Mouse (Mus musculus): ENCODE results near the gene Rabep2.

Gene Rabep2

GRCm38 (mm10) chr7:126463004-126463403 is 34.4 kb downstream of the Rabep2 start, which contains the start of gene Atp2a1:
Gene Atp2a1 (minus strand): TSS chr7:126463108.
- intact Hi-C loops (cut with DNase I) = no loop called here

GRCm38 (mm10) chr7:126463547-126463946 is 35.0 kb downstream of the Rabep2 start:
- intact Hi-C loops (cut with DNase I) = no loop called here

DNA sequence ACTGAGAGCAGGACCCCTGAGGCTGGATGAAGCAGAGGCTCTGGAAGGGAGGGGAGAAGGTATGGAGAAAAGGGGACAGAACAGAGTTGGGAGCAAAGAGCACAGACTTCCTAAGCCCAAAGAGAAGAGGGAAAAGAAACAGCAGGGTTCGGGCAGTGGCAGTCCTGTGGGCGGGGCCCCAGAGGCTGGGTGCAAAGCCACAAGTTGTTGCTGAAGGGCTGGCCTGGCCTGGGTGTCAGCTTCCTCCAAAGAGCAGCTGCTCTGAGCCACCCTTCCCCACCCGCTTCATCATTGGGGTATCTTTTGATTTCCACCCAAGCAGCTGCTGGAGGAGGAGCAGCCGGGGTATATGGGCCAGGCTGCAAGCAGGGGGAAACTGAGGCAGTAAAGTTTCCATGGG is 35.6 kb downstream of the Rabep2 start:
- intact Hi-C loops (cut with DNase I) = no loop called here

- intact Hi-C loops (cut with DNase I) = no loop called here
Measured at GRCm38 (mm10) chr7:126464836-126465235, 36.3 kb downstream of the Rabep2 start.

- intact Hi-C loops (cut with DNase I) = no loop called here
Measured at GRCm38 (mm10) chr7:126465246-126466030, 36.9 kb downstream of the Rabep2 start.

- intact Hi-C loops (cut with DNase I) = no loop called here
Measured at GRCm38 (mm10) chr7:126466116-126466515, 37.6 kb downstream of the Rabep2 start.

- intact Hi-C loops (cut with DNase I) = no loop called here
Measured at GRCm38 (mm10) chr7:126466707-126467106, 38.1 kb downstream of the Rabep2 start.

DNA sequence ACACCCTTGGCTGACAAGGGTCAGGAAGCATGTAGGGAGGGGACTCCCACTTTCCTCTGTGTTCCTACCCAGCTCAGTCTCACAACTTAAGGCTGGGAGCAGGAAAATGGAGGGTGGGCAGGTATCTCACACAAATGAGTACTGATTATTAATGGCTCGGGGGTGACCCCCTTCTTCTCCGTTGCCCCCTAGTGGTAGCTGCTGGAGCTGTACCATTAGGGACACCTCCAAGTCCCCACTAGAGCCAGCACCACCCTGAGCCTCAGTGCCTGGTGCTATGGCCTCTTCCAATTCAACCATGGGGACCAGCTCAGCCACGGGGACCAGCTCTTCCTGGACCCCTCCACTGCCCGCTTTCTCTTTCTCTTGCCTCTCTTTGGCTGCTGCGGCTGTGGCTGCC is 38.7 kb downstream of the Rabep2 start:
- intact Hi-C loops (cut with DNase I) = no loop called here

DNA sequence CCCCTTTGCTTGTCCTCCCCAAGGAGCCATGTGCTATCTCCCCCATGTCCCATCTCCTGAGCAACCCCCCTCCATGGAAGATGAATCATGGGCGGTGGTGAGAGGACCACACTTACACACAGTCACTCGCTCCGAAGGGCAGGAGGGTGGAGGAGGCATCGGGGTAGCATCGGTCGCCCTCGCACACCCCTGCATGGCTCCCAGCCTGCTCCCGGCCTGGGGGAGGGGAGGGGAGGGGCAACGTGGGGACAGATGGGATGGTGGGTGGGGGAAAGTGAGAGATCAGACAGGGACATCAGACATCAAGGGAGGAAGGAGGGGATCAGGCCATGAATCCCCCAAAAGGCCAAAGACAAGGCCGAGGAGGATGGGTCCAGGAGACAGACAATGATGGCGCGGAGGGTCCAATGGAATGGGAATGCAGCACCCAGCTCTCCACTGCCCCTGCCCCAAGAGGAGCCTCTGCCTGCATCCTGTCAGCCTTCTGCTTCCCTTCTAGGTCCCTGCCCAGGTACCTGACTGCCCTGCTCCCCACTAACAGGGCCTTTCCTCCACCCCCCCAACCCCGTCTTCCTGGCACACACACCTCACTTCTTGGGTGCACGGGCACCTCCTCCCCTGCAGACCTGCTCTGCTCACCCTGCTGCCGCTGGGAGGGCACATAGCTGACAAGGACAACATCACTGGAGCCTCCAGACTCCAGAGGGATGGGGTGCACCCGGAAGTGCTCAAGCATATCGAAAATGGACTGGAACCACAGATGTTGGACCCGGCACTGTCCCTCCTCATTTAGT is 39.5 kb downstream of the Rabep2 start:
- intact Hi-C loops (cut with DNase I) = no loop called here

- intact Hi-C loops (cut with DNase I) = loop anchor here (5.0 kb wide), 1 partner anchor 33 kb away; no protein-coding TSS in a partner anchor
Measured at GRCm38 (mm10) chr7:126470077-126470476, 41.5 kb downstream of the Rabep2 start.

DNA sequence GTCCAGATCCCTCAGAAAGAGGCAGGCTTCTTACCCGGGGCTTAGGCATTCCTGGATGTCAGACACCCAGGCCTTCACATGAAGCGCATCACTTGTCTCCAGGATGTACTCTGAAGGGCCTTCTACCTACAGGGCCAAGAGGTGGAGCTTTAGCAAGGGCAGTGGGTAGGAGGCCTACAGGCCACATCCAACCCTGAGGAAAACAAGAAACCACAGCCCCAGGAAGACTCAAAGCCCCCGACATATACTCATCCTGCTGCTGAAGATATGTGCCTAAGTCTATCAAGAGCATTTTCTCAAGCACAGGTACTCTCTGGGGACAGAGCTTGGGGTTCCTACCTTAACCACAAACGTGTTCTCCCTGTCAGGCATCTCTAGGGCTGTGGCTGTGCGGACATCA is 42.8 kb downstream of the Rabep2 start:
- intact Hi-C loops (cut with DNase I) = loop anchor here (5.0 kb wide), 1 partner anchor 34 kb away; no protein-coding TSS in a partner anchor

DNA sequence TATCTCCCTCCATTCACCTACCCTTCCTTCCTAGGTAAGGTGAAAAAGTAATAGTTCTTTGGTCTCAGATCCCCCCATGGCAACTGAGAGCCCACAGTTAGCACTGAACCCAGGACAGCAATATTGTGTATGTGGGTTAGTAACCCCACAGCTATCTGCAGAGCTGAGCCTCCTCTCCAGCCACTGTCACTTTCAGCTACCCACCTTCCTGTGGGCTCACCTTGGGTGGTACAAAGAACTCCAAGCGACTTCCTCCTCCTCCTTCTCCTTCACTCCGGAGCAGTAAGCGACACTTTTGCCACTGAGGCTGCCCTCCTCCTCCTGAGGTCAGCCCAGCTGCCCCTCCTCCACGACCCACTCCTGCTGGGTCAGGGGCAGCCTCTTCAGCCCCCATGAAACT is 43.3 kb downstream of the Rabep2 start:
- intact Hi-C loops (cut with DNase I) = loop anchor here (5.0 kb wide), 1 partner anchor 35 kb away; no protein-coding TSS in a partner anchor

GRCm38 (mm10) chr7:126472306-126472705 is 43.7 kb downstream of the Rabep2 start:
- intact Hi-C loops (cut with DNase I) = loop anchor here (5.0 kb wide), 1 partner anchor 35 kb away; no protein-coding TSS in a partner anchor

GRCm38 (mm10) chr7:126472713-126473112 is 44.2 kb downstream of the Rabep2 start:
- intact Hi-C loops (cut with DNase I) = loop anchor here (5.0 kb wide), 1 partner anchor 35 kb away; no protein-coding TSS in a partner anchor

- intact Hi-C loops (cut with DNase I) = loop anchor here (5.0 kb wide), 1 partner anchor 36 kb away; no protein-coding TSS in a partner anchor
Measured at GRCm38 (mm10) chr7:126473470-126474086, 45.0 kb downstream of the Rabep2 start.

DNA sequence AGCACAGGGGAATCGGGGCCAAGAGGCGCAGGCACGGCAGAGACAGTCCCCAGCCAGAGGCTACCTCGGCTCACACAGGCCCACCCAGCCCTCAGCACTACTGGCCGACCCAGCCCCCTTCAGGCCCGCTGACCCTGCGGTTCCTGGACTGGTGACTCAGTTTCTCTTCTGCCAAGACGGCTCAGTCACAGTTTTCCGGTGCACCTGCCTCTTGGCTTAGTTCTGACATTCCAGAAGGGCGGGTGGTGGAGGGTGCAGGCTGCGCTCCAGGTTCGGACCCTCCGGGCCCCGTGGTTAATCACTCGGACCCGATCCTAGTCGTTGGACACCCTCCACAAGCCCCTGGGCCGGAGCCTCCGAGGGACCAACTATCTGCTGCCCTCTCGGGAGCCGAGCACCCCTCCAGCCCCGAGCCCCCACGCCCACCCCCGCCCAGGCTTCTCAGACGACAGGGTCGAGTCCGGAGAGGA is 46.0 kb downstream of the Rabep2 start:
- intact Hi-C loops (cut with DNase I) = loop anchor here (5.0 kb wide), 1 partner anchor 37 kb away; no protein-coding TSS in a partner anchor

- intact Hi-C loops (cut with DNase I) = loop anchor here (5.0 kb wide), 1 partner anchor 38 kb away; no protein-coding TSS in a partner anchor
Measured at GRCm38 (mm10) chr7:126474993-126475581, 46.5 kb downstream of the Rabep2 start, which contains the start of gene Sh2b1. Gene Sh2b1 (minus strand): TSS chr7:126475424.

GRCm38 (mm10) chr7:126481699-126482098 is 53.1 kb downstream of the Rabep2 start:
- intact Hi-C loops (cut with DNase I) = loop anchor here (2.0 to 5.0 kb wide), 2 partner anchors 47 to 84 kb away; partner anchors contain the start of gene Nfatc2ip

DNA sequence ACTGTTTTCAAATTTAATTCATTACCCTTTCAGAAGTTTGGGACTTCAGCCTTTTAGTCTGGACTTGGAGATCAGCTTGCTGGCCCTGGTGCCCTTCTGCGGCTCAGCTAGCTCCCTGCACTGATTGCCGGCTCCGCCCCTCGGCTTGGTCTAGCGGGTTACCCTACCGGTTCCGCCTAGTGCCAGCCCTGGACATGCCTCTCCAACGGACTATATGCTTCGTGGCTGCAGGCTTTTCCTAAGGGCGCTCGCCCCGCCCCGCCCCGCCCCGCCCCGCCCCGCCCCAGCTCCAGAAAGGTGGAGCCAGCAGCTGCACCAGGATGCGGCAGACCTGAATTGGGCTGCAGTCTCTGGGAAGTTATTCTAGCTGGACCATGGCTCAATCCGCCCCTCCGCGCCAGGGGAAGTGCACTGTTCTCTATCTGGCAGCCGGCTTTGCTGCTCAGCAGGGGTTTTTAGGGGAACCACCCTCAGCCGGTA is 53.9 kb downstream of the Rabep2 start:
- intact Hi-C loops (cut with DNase I) = loop anchor here (5.0 kb wide), 1 partner anchor 85 kb away; the partner anchor contains the start of gene Nfatc2ip

DNA sequence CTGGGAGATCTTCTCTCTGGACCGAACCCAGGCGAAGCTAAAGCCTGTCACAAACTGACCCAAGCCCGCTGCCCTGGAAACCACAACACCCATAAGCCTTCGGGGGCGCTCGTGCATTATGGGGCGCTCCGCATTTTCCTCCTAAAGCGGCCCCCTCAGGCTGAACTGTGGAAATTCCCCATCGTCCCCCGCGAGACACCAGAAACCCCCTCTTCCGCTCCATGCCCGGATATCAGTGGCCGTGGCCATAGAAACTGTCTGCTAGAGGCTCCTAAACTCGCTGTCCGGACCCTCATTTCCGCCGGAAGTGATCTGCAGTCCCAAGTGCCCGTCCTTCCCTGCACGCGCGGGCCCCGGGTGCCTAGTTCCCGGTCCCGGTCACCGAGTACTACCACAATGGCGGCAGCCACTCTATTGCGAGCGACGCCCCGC is 58.5 kb downstream of the Rabep2 start, which contains the start of gene Tufm:
Tufm (plus strand) TSS at position 310 of the 432 bp plus-strand sequence.
- intact Hi-C loops (cut with DNase I) = loop anchor here (2.0 kb wide), 1 partner anchor 16 kb away; the partner anchor contains the start of gene Atxn2l

All from adrenal gland (tissue).